Mouse (Mus musculus) c-Kit-negative CD71-positive TER-119-positive erythroid progenitor cells, embryonic 14.5 days (primary cell): Measurements from ENCODE around the gene Nt5c3.

Experiments used
- DNase-seq: peaks from one replicate; pipeline ENCODE4 v3.0.0-alpha.2; 2013; ENCODE audit warnings: low read depth, low spot score

Gene Nt5c3

DNA sequence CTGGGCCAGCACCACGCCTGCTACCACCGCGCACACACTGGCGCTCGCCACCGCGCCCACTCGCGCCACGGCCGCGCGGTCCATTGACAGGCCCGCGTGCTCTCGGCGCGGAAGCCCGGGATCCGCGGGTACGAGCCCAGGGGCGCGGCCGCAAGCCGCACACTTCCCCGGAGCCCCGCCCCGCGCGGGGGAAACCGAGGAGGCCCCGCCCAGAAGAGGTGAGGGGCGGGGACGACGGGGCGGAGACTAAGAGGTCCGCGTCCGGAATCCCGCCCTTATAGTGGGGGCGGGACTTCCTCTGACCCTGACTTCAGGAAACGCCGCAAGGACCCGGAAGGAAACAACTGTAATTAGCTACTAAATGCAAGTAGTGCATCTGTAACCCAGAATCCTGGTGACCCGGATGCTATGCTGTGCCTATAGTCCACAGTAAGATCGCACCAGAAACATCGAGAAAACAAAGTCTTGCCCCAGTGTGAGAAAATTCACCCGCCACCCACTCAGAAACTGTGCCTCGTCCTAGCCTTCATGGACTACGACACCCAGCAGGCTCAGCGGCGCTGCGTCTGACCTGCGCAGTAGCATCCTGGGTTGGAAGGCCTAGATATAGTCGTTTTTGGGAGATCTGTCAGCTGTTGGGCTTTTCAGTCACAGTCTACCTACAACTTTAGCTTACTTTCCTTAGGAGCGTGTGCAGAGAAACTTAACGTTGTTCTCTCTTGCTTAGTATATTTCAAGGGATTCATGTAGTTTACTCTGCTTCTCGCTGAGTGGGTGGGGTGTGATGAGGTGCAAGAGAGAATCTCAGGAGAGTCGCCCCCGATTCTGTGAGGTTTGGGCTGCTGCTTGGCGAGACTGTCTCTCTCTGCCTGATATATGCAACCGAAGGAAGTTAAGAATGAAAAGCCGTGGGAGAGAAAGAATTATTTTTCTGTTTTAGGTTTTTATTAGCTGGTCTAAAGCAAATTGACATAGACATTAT, at the start of gene Nt5c3, which contains the start of gene Vmn1r4:
Gene Nt5c3, minus strand, starts transcription at position 207 of the 982 bp plus-strand sequence.
Gene Vmn1r4, plus strand, starts transcription at position 290 of the 982 bp plus-strand sequence.
- peak; percentile 98 for DNase-seq

DNA sequence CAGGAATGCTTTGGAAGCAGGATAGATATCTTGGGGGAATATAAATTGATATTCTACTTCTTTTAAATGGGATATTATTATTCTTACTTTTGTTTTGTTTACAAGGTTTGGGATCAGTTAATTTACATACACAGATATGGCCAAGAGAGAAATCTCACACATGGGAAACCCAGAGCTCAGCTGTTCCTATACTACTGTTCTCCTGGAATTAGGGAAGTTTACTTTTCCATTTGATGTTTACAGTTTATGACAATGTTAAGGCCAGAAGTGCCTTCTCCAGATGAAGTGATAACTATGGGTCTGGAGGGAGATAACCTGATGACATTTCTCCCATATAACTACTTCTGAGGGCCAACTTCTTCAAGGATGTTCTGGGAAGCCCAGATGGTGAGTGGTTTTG, 46.2 kb upstream of the Nt5c3 start, which contains the start of gene Vmn1r5:
Gene Vmn1r5, plus strand, starts transcription at position 301 of the 400 bp plus-strand sequence.
- no peak for DNase-seq

DNA sequence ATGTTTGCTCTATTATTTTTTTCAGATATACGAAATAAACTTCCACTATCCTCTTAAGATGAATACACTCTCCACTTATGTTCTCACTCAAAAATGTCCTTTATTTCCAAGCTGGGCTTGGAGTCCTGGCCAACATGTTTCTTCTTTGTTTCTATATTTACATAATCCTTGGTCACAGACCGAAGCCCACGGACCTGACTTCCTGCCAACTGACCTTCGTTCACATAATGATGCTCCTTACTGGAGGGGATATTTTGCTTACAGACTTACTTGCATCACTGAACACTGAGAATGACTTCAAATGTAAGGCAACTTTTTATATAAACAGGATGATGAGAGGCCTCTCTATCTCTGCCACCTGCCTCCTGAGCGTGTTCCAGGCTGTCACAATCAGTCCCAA, 32.7 kb upstream of the Nt5c3 start:
- DNase-seq: no peak

DNA sequence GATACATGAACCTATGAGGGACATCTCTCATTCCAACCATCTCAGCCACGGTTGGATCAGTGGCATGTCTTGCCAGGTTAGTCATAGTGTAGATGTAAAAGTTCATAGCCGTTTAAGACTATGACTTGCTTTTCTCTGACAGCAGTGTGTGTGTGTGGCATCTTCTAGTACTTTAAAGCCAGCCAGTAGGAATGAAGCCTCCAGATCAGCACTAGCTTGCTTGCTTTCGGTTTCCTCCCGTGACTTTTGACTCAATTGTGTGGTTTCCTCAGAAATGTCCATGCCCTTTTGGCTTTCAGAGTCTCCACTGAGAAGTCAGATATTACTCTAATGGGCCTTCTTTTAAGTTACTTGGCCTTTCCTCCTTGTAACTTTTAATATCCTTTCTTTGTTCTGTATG, 10.6 kb upstream of the Nt5c3 start:
- no peak for DNase-seq

DNA sequence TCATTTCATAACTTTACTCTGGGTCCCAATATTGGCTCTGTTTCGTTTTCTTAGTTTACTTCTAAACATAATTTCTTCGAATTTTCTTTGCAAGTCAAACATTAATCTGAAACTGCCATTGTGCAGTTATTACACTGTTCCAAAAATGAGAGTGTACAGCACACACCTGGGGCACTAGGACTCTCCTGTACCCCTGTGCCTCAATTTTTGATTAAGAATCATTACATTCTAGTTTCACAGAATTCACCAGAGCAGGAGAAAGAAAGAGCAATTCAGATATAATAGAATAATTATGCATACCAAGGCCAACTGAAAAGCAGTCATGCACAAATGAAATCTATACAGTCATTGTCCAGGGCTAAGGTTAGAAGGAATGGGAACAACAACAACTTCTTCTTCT, 8.7 kb upstream of the Nt5c3 start:
- no peak for DNase-seq

DNA sequence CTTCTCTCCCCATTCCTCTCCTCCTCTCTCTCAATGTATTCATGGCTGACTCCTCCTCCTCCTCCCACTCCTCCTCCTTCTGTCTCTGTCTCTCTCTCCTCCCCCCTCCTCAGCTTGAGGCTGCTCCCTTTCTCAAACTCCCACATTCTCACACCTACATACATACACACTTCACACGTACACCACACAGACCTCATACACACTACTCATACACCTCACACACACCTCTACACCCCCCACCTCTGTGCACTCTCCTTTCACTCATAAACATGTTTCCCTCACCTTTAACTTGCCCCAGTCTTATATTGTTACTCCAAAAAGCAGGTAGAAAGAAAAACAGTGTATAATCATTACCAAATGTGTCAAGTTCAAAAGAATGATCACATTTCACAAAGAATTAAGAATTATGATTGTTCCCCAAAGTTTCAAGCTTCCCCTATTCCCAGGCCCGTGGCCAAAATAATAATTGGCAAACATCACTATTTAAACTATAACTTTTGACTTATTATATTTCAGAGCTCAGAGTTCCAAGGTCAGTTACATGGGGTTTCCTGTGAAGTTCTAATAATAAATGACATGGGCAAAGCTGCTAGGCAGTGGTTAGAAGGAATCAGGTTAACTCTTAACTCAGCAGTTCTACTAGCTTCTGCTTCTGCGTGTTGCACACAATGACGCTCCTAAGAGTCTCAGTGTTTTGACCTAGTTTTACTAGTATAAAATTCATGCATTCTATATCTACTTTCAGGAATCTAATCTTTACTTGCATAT, 8.1 kb upstream of the Nt5c3 start:
- DNase-seq: no peak

DNA sequence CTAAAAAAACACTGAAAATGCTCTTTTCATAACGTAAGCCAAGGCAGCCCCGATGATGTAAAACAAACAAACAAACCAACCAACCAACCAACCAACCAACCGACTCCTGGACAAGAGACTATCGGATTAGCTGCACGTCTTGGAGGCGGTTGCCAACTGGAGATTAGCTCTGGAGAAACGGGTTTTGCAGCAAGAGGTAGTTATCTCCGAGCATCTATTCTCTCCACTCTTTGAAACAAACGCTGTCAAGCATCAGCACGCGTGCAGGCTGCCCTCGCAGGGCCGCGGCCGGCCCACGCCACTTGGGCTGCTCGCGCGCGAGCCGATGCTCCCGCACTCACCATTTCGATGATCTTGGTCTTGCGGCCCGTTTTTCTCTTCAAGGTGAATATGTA, 404 bp downstream of the Nt5c3 start:
- DNase-seq: no peak

DNA sequence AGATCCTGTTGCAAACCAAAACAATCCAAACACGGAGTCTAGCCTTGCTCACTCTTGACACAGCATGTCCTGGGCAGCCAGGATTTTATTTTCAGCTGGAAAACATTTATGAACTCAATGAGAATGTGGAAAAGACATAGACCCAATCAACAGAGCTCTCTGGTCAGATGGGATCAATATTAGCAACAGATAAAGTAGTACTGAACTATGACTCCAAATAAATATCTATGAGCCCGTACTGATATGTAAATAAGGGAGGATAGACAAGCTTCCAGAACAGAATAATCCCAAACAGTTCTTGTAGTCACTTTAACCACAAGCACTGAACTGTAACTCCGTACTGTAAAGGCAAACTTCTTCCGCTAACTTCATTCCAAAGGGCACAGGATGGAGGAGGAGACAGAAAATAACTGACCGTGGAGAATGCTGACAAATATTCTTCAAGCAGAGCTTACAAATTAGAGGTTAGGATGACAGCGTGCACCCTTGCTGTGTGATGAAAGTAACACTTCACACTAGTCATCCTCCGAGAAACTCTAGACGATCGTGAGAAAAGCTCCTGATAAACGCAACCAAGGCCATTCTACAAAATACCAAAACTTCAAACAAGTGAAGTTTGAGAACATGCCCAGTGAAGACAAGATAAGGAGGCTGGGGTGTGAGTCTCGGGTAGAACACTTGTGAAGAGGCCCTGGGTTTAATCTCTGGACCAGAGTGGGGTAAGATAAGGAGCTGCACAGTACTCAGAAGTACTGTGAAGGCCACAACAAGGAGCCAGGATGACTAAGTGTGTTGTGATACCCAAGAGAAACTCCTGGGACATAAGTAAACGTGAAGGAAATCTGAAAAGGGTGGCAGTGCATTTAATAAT, 3.3 kb downstream of the Nt5c3 start:
- DNase-seq: peak; percentile 74

DNA sequence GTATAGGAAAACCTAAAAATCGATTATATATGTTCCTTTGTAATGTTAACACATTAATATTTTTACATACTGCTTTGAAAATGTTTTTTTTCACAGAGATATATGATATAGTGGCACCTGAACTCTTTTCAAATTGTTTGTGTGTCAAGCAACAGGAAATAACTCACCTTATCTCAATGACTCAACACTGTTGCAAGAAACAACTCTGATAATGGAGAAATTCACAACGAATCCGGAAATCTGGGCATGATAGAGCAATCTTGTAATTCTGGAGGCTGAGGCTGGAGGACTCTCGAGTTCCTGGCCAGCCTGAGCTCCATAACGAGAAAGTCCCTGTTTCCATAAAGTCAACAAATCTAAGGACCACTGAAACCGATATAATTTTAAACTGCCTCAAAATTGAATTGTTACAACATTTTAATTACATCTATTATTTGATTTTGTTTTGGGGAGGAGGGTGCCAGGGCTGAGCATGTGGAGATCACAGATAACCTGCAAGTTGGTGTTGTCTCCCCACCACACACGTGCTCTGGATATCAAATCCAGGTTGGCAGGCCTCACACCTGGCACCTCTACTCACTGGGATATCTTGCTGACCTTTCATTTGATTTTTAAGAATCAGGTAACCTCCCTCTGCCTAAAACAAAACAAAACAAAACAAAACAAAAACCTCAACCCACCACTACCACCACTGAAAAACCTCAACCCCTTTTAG, 4.2 kb downstream of the Nt5c3 start:
- DNase-seq: no peak

DNA sequence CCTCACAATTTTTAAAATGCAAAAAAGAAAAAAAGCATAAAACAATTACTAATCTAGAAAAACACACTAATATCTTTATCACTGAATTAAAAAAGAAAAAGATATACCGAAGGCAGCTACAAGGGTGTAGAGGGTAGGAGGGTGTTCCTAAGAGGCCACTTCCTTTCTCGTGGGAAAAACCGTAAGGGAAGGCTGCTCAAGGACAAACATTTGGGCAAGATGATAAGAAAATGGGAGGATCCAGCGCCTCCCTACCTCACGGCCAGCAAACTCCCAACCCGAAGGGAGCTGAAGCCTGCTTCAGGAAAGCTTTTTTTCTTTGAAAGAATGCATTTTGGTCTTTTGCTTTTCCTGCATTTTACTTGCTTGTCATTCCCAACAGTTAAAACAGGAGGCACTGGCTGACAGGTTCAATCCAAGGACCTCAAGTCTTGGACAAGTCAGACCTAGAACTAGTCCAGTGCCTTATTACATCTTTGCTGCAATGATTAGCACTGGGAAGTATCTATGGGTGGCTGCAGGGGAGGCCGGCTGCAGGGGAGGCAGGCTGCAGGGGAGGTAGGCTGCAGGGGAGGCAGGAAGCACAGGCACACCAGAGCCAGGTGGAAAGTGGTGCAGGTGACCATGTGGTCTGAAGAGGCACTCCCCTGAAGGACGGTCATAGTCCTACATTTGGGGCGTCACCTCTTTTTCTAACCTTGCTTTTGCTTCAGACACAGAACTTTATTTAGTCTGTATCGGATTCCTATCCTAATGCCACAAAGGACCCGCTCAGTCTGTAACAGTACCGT, 6.0 kb downstream of the Nt5c3 start:
- peak; percentile 73 for DNase-seq

DNA sequence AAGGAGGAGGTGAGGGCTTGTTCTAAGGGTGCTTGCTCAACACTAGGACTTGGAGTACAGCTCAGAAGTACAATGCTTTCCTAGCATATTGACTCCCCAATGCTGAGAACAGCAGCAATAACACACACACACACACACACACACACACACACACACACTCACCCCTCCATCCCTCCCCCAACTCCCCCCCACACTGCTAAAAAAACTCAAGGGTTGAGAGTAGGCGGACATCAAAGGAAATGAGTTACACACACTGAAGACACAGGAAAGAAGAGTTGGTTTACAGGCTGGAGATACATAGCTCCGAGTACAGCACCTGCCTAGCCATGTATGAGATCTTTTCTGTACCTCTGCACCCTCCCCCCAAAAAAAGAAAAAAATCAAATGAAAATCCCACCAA, 7.5 kb downstream of the Nt5c3 start:
- no peak for DNase-seq

DNA sequence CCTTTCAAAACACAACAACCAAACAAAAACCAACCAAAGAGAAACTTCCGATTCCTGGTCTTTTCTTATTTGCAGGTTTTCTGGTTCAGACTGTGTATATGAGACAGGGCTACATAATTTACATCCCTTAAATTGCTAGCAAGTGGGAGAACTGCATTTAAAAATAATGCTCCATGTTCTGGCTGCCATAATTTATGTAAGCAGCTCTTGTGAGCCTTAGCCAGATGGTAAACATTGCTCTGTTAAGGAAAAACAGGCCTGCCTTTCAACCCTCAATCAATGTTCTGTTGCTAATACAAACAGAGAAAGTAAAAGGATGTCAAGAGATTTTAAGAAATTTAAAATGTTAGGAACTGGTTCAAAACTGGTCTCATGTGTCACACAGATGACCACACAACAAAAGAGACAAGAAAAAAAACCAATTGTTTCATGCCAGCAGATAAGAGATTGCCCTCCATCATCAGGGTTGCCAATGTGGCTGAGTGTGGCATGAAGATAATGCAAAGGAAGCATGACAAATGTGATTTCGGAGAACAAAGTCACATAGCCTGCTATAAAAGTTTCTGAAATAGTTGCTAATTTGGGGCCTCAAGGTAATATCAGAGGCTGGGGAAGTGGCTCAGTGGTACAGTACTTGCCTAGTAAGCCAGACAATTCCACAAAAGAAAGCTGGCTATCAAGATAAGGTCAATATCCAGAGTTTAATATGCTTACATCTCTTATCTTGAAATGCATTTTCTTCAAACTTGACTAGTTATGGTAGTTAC, 10.5 kb downstream of the Nt5c3 start:
- DNase-seq: no peak

DNA sequence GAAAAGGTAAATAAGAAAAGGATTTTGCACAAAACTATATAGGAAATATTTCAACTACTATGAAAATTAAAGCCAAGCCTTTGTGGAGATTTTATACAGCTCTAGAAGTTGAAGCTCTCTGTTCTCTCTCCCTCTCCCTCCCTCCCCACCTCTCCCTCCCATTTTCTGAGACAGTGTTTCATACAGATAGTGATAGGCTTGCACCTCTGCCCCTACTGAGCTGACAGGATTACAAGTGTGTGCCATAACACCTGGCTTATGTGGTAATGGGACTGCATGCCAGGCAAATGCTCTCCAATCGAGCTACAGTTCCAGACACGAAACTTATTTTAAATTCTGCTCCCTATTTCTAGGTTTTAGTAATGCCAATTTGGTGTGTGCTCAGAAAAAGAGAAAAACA, 12.8 kb downstream of the Nt5c3 start:
- DNase-seq: no peak

DNA sequence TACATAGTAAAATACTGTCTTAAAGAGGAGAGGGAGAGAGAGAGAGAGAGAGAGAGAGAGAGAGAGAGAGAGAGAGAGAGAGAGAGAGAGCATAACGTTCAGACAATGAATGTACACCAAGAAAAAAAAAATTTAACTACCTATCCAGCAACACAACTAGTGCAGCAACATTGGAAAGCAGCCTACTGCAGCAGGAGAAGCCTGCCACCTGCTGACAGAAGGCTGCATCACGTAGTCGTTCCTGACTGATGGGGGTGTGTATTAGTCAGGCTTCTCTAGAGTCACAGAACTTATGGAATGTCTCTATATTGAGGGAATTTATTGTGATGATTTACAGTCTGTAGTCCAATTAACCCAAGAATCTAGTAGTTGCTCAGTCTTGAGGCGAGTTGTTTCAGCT, 14.8 kb downstream of the Nt5c3 start:
- no peak for DNase-seq

DNA sequence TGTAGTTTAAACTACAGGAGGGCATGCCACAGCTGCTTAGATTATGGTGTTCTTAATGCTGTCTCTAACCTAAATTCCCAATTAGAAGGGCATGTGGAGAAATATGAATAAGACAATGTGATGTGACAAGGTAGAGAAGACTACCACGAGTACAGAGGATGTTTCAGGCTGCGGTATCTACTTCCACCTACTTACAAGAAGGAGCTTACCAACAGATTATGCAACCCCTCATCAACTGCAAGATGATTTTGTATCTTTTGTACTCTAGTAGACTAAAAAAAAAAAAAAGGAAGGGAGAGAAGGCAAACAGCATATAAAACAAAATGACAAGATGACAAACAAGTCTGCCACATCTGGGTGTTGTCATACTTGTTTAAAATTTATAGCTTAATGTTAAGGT, 15.3 kb downstream of the Nt5c3 start:
- no peak for DNase-seq

DNA sequence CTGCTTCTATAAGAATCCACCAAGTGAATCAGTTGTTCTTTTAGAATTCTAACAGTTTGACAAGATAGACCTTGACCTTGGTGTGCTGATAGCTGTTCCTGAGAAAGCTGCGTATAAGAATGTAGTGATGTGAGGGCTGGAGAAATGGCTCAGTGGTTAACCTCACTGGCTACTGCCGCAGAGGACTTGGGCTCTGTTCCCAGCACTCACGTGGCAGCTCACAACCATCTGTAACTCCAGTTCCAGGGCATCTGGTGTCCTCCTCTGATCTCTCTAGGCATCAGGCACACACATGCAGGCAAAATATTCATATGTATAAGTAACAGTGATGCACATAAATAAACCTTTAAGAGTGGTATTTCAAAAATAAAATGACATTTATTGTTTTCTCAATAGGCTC, 15.8 kb downstream of the Nt5c3 start:
- no peak for DNase-seq

DNA sequence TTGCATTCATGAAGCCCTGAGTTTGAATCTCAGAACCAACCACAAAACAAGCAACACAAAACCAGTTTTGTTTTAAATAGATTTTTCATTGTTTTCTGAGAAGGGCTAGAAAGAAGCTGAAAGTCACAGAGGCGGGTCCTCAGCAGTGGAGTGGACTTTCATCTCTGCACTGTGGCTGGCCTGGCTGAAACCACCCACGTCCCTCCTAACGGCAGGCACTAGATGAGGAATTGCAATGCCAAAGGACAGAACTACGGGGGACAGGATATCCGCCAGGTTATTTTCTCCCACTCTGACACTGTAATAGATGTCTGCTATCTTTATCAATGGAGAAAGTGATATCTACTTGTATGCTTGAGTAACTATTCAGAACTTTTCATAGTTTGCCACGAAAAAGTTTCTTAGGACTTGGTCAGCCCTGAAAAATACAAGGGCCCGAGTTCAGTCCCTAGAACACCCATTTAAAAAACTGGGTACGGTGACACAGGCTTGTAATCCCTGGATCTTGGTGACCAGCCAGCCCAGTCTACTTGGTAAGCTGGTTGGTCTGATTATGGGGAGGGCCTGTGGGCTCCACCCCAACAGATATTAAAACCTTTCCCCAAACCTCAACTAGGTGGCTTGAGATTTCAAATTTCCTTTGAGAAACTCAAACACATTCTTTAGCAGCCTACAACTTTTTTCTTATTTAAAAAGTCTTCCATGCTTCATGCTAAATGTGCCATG, 17.4 kb downstream of the Nt5c3 start:
- no peak for DNase-seq

DNA sequence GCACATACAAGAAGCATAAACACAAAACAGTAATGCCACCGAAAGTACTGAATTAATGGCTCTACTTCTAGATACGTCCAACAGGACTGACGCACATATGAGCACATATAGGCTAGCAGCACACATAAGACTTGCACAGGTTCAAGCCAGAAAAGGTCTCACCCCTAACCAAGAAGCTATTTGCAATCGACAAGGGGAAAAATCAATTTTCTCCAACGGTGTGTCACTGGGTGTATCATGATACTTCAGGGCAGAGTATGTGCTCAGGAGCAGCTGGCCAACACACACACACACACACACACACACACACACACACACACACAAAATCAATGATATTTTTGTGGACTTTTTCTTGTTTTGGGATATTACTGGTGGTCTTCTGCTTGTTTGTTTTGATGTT, 18.2 kb downstream of the Nt5c3 start:
- no peak for DNase-seq

DNA sequence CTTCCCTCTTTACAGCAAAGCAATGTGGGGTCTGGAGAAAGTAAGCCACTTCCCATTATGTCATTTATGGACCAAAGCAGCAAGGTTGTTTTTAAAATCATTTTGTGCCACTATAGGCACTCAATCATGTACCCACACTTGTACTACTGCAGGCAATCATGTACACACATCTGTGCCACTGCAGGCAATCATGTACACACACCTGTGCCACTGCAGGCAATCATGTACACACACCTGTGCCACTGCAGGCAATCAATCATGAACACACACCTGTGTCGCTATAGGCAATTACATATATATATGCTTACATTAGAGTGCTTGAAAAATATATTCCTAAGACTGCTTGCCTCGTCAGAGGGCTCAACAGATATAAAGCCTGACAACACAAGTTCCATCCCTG, 18.8 kb downstream of the Nt5c3 start:
- DNase-seq: no peak
